Mouse (Mus musculus) thymus, adult 18-20 months (tissue): Measurements from ENCODE around the gene Samhd1.
"Not testable (repeated sequence)": the region's sequence is repeated elsewhere in the genome, so short reads cannot be mapped to it uniquely, and the experiment has no call there.

Source experiments
- DNase-seq, 2 experiments: peaks; one replicate each; pipeline ENCODE4 v3.0.0; 2022; ENCODE audit warnings: mixed read lengths in 2 of 2

Samhd1 gene

GRCm38 (mm10) chr2:157135014-157135413 is at the start of gene Samhd1:
TSS of gene Samhd1 (minus strand) at chr2:157135265.
- DNase-seq: peak; percentile 66 to 74

GRCm38 (mm10) chr2:157178167-157178566 is 43.1 kb upstream of the Samhd1 start:
- no peak for DNase-seq

- DNase-seq: no peak
These were observed 41.2 kb upstream of the Samhd1 start for GRCm38 (mm10) chr2:157176248-157176647.

GRCm38 (mm10) chr2:157174416-157174815 is 39.4 kb upstream of the Samhd1 start:
- no peak for DNase-seq

GRCm38 (mm10) chr2:157173555-157173954 is 38.5 kb upstream of the Samhd1 start:
- DNase-seq: no peak

- no peak for DNase-seq
These were observed 37.9 kb upstream of the Samhd1 start for GRCm38 (mm10) chr2:157172984-157173383.

GRCm38 (mm10) chr2:157170626-157171025 is 35.6 kb upstream of the Samhd1 start:
- DNase-seq: no peak

- DNase-seq: no peak
These were observed 35.1 kb upstream of the Samhd1 start for GRCm38 (mm10) chr2:157170166-157170565.

GRCm38 (mm10) chr2:157166371-157167080 is 31.5 kb upstream of the Samhd1 start:
- no peak for DNase-seq

GRCm38 (mm10) chr2:157165312-157166224 is 30.5 kb upstream of the Samhd1 start:
- not testable (repeated sequence) for DNase-seq

- DNase-seq: no peak
These were observed 29.0 kb upstream of the Samhd1 start for GRCm38 (mm10) chr2:157164101-157164500.

GRCm38 (mm10) chr2:157156079-157156478 is 21.0 kb upstream of the Samhd1 start:
- no peak for DNase-seq

- no peak for DNase-seq
These were observed 18.2 kb upstream of the Samhd1 start for GRCm38 (mm10) chr2:157153235-157153634.

- no peak for DNase-seq
These were observed 13.4 kb upstream of the Samhd1 start for GRCm38 (mm10) chr2:157148417-157148816.

- DNase-seq: no peak
These were observed 12.4 kb upstream of the Samhd1 start for GRCm38 (mm10) chr2:157147397-157148020.

- DNase-seq: no peak
These were observed 10.1 kb upstream of the Samhd1 start for GRCm38 (mm10) chr2:157145173-157145572.

- no peak for DNase-seq
These were observed 9.1 kb upstream of the Samhd1 start for GRCm38 (mm10) chr2:157144132-157144531.

GRCm38 (mm10) chr2:157141962-157142361 is 6.9 kb upstream of the Samhd1 start:
- DNase-seq: no peak

- DNase-seq: no peak
These were observed 4.3 kb upstream of the Samhd1 start for GRCm38 (mm10) chr2:157139251-157139802.

- no peak for DNase-seq
These were observed 3.7 kb upstream of the Samhd1 start for GRCm38 (mm10) chr2:157138808-157139207.

- no peak for DNase-seq
These were observed 3.1 kb upstream of the Samhd1 start for GRCm38 (mm10) chr2:157137959-157138731.

- no peak for DNase-seq
These were observed 1.6 kb upstream of the Samhd1 start for GRCm38 (mm10) chr2:157136646-157137045.
